Mouse (Mus musculus) heart, postnatal 0 days (tissue): ENCODE measurements around the gene Sema6d. TPM values are rescaled to one million over a fixed set of nuclear protein-coding genes. Genes with fewer than 3 reads are reported as not detected.

Source experiments
- ATAC-seq: fragments of 200-750 bp; cut with Nextera tagmentation; 2 replicates; pipeline ENCODE4 v1.8.0; 2017; ENCODE audit warnings: low read depth, moderate number of reproducible peaks, moderate library complexity; ENCODE audit not compliant: insufficient read depth
- DNase-seq: peaks from one replicate; pipeline ENCODE4 v3.0.0-alpha.2; 2016; ENCODE audit warnings: low spot score
- H3K27ac ChIP-seq: fragments of 300-500 bp; sonication (generic); 2 replicates; pipeline ENCODE4 v1.5.1; 2014; ENCODE audit warnings: low read depth, mild to moderate bottlenecking
- H3K27me3 ChIP-seq: fragments of 300-500 bp; sonication (generic); 2 replicates; pipeline ENCODE4 v1.6.1; 2014; ENCODE audit warnings: low read length, mixed read lengths; ENCODE audit not compliant: control insufficient read depth, insufficient read depth
- H3K36me3 ChIP-seq: fragments of 300-500 bp; sonication (generic); replicated peaks from 2 replicates; pipeline ENCODE4 v1.6.1; 2014; ENCODE audit warnings: low read length, mixed read lengths; ENCODE audit not compliant: control insufficient read depth, insufficient read depth
- H3K4me1 ChIP-seq: fragments of 300-500 bp; sonication (generic); 2 replicates; pipeline ENCODE4 v1.6.1; 2014; ENCODE audit warnings: antibody characterized with exemption; ENCODE audit not compliant: control insufficient read depth, insufficient read depth
- H3K4me2 ChIP-seq: fragments of 300-500 bp; sonication (generic); 2 replicates; pipeline ENCODE4 v1.6.1; 2014; ENCODE audit warnings: low read depth, mild to moderate bottlenecking, low read length, moderate library complexity
- H3K4me3 ChIP-seq: fragments of 300-500 bp; sonication (generic); 2 replicates; pipeline ENCODE4 v1.5.1; 2014; ENCODE audit warnings: low read depth, low read length
- H3K9ac ChIP-seq: fragments of 300-500 bp; sonication (generic); replicated peaks from 2 replicates; pipeline ENCODE4 v1.6.1; 2014; ENCODE audit warnings: low read depth, low read length, mixed read lengths
- H3K9me3 ChIP-seq: fragments of 300-500 bp; sonication (generic); replicated peaks from 2 replicates; pipeline ENCODE4 v1.6.1; 2016; ENCODE audit warnings: low read length; ENCODE audit not compliant: control insufficient read depth
- CTCF ChIP-seq: IDR thresholded peaks from 2 replicates; pipeline ENCODE4 v1.5.1; 2016; ENCODE audit warnings: antibody characterized with exemption, control low read depth, low read depth
- EP300 ChIP-seq: IDR thresholded peaks from 2 replicates; pipeline ENCODE4 v1.6.1; 2016; ENCODE audit warnings: antibody characterized with exemption, low read depth
- WGBS: fragments of 180-500 bp; shearing (Covaris S2); extraction: QIAGEN DNeasy Blood & Tissue Kit; methylation state at CpG from one replicate; pipeline ENCODE4 v1.1.7; 2014; 5-methylcytosine and 5-hydroxymethylcytosine counted together
- polyA plus RNA-seq: library from polyadenylated mRNA; unstranded; fragments of >200 nt; fragmentation: Nextera tagmentation; extraction: Ambion mirVana; gene quantifications from 2 replicates; pipeline ENCODE4 v1.2.1, GENCODE M21; 2015
- total RNA-seq: library from RNA; depleted of rRNA; stranded (reverse); fragments of >200 nt; gene quantifications from 2 replicates; pipeline ENCODE4 v1.2.3, GENCODE M21; 2014; ENCODE audit warnings: low replicate concordance

Sema6d gene
- total and polyA plus RNA-seq, 2 experiments from 2014 or later, result 8.7 to 28.8 TPM

DNA sequence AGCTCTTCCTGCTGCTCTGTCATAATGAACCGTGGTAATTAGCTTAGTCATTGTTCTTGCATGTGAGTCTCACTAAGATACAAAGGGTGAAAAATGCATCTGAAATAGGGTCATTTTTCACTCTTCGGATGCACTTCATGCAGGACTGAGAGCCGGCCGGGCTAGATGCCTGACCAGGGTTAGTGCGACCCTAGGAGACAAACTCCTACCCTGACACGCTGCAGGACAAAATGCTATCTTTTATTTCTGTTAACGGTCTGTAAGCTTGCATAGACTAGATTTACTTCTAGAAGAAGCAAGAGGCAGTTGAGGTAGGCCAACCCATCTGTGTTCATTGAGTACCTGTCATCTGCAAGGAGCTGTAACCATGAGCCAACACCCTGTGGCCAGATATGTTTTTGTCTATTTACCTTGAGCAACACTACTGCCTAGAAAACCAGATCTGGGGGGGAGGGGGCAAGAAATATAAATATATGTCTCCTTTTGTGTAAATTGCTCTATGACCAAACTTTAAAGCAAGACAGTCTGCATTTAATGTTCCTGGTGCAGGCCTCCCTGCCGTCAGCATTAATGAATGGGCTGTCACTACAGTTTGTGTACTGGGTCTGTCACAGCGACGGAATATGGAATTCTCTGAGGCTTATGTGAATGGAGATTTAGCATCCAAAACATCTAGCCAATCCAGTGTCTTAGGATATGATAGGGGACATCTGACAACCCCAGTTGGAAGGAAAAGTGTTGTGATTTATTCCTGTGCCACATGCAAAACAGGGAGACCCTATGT lies 523.1 kb downstream of the Sema6d start:
- WGBS, result 44% methylated on average over 10 of the region's 10 CpGs
- no peaks in the 10 kb centered on the region for H3K9me3 ChIP-seq
- H3K4me3 ChIP-seq, result peak overlapping the region; percentile 97
- peak overlapping the region; percentile 90 for H3K9ac ChIP-seq
- DNase-seq, result no peak
- H3K4me1 ChIP-seq, result peaks cover 60% of the 10 kb centered on the region
- TF ChIP-seq CTCF (no peak), EP300 (no peak)
- H3K36me3 ChIP-seq, result no peaks in the 10 kb centered on the region
- peak overlapping the region; percentile 73 for H3K4me2 ChIP-seq
- no peaks in the 10 kb centered on the region for H3K27me3 ChIP-seq
- no peak for ATAC-seq
- H3K27ac ChIP-seq, result 0 out of 2 replicates have a peak overlapping the region, but pooled peaks have one; percentile 16

DNA sequence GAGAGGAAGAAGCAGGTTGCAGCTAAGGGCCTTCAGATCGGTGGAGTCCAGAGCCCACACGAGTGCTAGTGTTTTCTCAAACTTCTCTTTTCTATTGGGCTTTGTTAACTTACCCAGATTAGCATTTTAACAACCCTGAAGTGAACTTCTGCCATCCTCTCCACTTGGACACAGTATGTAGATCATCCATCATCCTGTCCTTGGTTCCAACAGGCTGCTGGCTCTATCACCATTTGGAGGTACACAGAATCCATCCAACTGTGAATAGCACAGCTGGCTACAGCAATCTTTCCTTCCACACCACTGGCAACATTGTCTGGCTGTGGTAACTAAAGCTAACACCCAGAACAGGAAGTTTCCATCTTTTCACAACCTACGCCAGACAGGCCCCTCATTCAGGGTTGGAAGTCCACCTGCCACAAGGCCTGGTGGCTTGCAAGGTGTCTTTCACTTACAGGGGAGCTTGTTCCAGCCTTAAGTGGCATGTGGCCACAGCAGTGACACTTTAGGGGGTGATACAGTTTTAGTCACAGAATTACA lies 524.0 kb downstream of the Sema6d start:
- WGBS, result 57% methylated on average over 3 of the region's 3 CpGs
- DNase-seq (no peak), ATAC-seq (no peak)
- H3K4me1 ChIP-seq, result peaks cover 61% of the 10 kb centered on the region
- no peak for TF ChIP-seq EP300
- TF ChIP-seq CTCF, result no peak
- H3K4me3 ChIP-seq, result peak overlapping the region; percentile 97
- H3K36me3 ChIP-seq, result no peaks in the 10 kb centered on the region
- no peak overlapping the region for H3K27ac ChIP-seq
- H3K4me2 ChIP-seq, result peak overlapping the region; percentile 73
- H3K9me3 ChIP-seq, result no peaks in the 10 kb centered on the region
- H3K9ac ChIP-seq, result no peak overlapping the region
- no peaks in the 10 kb centered on the region for H3K27me3 ChIP-seq

DNA sequence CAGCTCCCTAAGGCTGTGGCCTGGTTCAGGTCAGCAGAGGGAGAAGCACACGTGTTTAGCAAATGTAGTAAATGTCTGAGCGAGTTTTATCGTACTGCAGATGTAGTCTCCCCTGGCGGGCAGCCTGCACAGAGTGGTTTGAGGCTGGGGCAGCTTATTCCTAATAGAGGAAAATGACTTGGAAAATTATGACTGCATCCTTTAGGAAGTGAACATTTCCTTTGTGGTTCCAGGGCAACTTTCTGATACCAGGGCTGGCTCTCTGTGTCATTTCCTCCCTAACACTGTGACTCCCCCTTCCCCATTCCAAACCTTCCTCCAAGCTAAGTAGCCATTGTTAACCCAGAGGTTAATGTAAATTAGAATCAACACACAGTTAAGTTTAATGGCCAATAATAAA lies 527.0 kb downstream of the Sema6d start:
- no peak; the same call in 1 of the 2 replicates for ATAC-seq
- H3K36me3 ChIP-seq, result no peaks in the 10 kb centered on the region
- no peaks in the 10 kb centered on the region for H3K9me3 ChIP-seq
- H3K4me2 ChIP-seq, result peak overlapping the region; percentile 48
- H3K27me3 ChIP-seq, result no peaks in the 10 kb centered on the region
- 14% methylated on average over 4 of the region's 4 CpGs for WGBS
- no peak overlapping the region for H3K4me3 ChIP-seq
- H3K4me1 ChIP-seq, result peaks cover 85% of the 10 kb centered on the region
- peak overlapping the region; percentile 80 for H3K27ac ChIP-seq
- 0 out of 2 replicates have a peak overlapping the region, but pooled peaks have one; percentile 9 for H3K9ac ChIP-seq
- TF ChIP-seq EP300, result no peak
- TF ChIP-seq CTCF, result no peak
- no peak for DNase-seq

DNA sequence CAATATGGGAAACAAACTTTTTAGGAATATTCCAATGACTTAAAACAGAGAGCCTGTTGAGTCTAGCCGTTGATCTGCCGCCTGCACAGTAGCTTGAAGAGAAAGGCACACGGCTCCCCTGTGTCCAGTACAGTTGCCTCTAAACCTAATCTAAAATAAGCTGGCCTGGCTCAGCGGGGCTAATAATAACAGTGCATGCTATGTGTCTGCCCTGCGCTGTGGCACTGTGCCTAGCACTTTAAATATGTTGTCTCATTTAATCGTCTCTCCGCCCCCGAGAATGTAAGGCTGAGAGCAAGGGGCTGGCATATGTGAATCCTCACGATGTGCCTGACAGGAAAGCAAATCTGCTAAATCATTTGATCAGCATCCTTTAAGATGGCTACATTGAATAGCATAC lies 527.7 kb downstream of the Sema6d start:
- H3K9me3 ChIP-seq, result no peaks in the 10 kb centered on the region
- DNase-seq (peak; percentile 78), ATAC-seq (peak; percentile 88)
- peaks cover 83% of the 10 kb centered on the region for H3K4me1 ChIP-seq
- WGBS, result 8% methylated on average over 9 of the region's 9 CpGs
- H3K27ac ChIP-seq, result peak overlapping the region; percentile 80
- H3K36me3 ChIP-seq, result no peaks in the 10 kb centered on the region
- 0 out of 2 replicates have a peak overlapping the region, but pooled peaks have one; percentile 9 for H3K9ac ChIP-seq
- TF ChIP-seq CTCF (no peak), EP300 (no peak)
- peak overlapping the region; percentile 48 for H3K4me2 ChIP-seq
- H3K27me3 ChIP-seq, result no peaks in the 10 kb centered on the region
- peak overlapping the region; percentile 21 for H3K4me3 ChIP-seq

DNA sequence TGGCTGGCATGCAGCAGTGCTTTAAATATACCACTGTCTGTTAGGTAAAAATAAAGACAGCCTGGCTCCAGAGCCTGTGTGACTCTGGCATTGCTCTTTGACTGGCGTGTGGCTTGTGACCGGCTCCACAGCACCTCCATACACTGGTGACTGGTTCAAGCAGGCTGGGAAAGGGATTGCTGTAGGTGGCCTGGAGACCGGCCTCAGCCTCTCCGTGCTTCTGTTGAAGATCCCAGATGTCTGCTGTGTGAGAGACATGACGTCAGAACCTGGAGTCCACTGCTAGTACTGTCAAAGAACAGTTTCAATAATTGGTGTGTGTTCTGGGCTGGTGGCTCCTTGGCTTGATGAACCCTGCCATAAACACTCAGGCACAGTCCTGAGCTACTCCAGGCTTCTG lies 528.3 kb downstream of the Sema6d start:
- Histone ChIP-seq H3K27ac (peak overlapping the region; percentile 80), H3K9ac (no peak overlapping the region), H3K27me3 (no peaks in the 10 kb centered on the region), H3K36me3 (no peaks in the 10 kb centered on the region), H3K9me3 (no peaks in the 10 kb centered on the region), H3K4me2 (peak overlapping the region; percentile 48), H3K4me3 (peak overlapping the region; percentile 21; the same call in 1 of the 2 replicates), H3K4me1 (peaks cover 77% of the 10 kb centered on the region)
- DNase-seq (no peak), ATAC-seq (peak; percentile 30; the same call in 1 of the 2 replicates)
- no peak for TF ChIP-seq EP300
- TF ChIP-seq CTCF, result no peak
- WGBS, result 23% methylated on average over 5 of the region's 5 CpGs
